Mouse (Mus musculus): ENCODE data around the gene Sfn. TPM values are rescaled to one million over a fixed set of nuclear protein-coding genes. Genes with fewer than 3 reads are reported as not detected.

Sfn gene
- total RNA-seq, 2 experiments from 2014 or later = 1.3 to 1.9 TPM

GRCm38 (mm10) chr4:133592570-133592969 lies 9.4 kb downstream of the Sfn start:
- peak; percentile 72 to 82 for DNase-seq
- intact Hi-C loops (cut with DNase I) = loop anchor here (1.0 to 2.0 kb wide), 2 partner anchors 58 to 230 kb away; partner anchors contain the start of gene Zdhhc18

DNA sequence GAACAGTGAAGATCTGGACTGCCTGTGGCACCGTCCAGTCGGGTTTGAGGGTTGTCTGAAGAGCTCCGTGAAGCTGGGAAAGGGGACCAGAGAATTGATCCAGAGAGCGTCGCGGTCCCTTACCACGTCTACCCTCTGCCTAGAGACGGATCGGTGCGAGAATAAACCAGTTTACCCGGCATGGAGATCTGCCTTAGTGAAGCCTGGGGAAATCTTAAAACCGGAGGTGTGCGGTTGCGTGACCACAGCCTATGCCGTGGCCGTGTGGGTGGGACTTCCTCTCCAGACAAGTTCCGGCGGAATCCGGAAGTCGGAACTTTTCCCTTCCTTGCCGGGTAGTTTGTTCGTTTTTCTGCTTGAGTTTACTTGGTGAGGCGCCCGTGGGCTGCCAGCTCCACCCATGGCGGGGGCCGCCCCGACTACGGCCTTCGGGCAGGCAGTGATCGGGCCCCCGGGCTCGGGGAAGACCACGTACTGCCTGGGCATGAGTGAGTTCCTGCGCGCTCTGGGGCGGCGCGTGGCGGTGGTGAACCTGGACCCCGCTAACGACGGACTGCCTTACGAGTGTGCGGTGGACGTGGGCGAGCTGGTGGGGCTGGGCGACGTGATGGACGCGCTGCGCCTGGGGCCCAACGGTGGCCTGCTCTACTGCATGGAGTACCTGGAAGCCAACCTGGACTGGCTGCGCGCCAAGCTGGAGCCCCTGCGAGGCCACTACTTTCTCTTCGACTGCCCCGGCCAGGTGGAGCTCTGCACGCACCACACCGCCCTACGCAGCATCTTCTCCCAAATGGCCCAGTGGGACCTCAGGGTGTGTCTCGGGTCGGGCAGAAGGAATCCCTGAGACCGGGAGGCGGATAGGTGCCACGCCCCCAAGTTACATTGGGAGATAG lies 17.7 kb downstream of the Sfn start, which contains the start of gene Gpn2:
Gene Gpn2, plus strand, starts transcription at position 304 of the 893 bp plus-strand sequence.
- intact Hi-C loops (cut with DNase I) = no loop called here

GRCm38 (mm10) chr4:133583690-133584058 lies 18.3 kb downstream of the Sfn start:
- intact Hi-C loops (cut with DNase I) = no loop called here
- DNase-seq = no peak

More for the DNA sequence above, 17.7 kb downstream of the Sfn start, which contains the start of gene Gpn2:
- DNase-seq = peak; percentile 85 to 92

DNA sequence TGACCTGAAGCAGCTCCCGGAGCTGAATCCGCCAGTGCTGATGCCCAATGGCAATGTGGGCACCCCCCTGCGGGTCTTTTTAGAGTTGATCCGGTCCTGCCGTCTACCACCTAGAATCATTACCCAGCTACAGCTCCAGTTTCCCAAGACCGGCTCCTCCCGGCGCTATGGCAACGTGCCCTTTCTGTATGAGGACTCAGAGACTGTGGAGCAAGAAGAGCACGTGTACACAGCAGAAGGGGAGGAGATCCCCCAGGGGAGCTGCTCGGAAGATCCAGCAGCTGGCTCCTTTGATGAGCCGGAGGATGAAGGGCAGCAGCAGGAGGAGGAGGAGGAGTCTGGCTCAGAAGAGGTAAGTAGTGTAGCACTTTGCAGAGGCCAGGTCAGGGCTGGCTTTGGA lies 24.0 kb downstream of the Sfn start:
- no peak for DNase-seq
- intact Hi-C loops (cut with DNase I) = no loop called here

- intact Hi-C loops (cut with DNase I) = no loop called here
- DNase-seq = no peak
Observed at GRCm38 (mm10) chr4:133574843-133575202, 27.1 kb downstream of the Sfn start.

DNA sequence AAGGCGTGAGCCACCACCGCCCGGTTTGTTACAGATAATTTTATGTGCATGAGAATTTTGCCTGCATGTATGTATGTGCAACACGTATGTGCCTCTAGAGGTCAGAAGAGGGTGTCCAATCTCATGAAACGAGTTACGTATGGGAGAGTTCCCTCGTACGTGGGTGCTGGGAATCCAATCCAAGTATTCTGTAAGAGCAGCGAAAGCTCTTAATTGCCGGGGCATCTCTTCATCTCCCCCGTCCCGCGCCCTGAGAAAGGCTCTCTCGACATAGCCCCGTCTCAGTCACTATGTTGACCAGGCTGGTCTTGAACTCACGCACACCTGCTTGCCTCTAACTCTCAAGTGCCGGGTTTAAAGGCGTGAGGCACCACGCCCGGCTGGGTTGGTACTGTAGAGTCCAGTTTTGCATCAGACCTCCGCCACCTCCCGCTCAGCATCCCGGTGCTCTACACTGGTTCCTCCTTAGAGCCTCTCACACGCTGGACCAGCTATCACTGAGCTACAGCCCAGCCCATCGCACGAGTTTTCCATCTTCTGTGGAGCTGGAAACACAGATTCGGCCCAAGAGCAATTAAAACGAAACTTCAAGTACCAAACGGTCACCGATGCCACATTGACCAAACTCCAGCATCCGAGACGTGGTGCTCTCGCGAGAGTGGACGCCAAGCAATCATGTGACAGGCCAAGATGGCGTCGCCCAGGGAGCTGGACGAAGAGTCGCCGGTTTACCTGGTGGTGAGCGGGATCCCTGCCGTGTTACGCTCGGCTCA lies 27.7 kb downstream of the Sfn start, which contains the start of gene Gpatch3:
Gene Gpatch3, plus strand, starts transcription at position 676 of the 773 bp plus-strand sequence.
- peak; percentile 94 to 96 for DNase-seq
- intact Hi-C loops (cut with DNase I) = no loop called here

GRCm38 (mm10) chr4:133570066-133570466 lies 31.9 kb downstream of the Sfn start:
- DNase-seq = no peak
- intact Hi-C loops (cut with DNase I) = no loop called here

- intact Hi-C loops (cut with DNase I) = no loop called here
- no peak for DNase-seq
Observed at GRCm38 (mm10) chr4:133569291-133570065, 32.5 kb downstream of the Sfn start.

- intact Hi-C loops (cut with DNase I) = no loop called here
- DNase-seq = no peak
Observed at GRCm38 (mm10) chr4:133567251-133567650, 34.7 kb downstream of the Sfn start.

DNA sequence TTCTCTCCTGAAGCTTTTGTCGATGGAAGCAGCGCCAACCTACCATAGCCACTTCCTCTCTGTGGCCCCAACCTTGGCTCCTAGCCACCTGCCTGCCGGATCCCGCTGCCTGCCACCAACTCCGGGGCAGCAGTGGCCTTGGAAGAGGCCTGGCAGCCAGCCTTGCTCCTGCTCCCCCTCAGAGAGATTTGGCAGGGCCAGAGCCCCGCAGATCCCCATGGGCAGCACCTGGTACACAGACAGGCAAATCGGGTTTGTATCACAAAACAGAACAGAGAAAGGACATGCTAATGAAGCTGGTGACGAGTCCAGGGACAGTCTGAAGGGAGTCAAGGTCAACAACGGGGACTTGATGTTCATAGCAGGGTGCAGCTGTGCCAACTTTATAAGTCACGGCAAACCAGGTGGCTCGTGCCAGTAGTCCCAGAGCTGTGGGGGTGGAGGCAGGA lies 38.8 kb downstream of the Sfn start:
- peak; percentile 83 to 87 for DNase-seq
- intact Hi-C loops (cut with DNase I) = no loop called here

DNA sequence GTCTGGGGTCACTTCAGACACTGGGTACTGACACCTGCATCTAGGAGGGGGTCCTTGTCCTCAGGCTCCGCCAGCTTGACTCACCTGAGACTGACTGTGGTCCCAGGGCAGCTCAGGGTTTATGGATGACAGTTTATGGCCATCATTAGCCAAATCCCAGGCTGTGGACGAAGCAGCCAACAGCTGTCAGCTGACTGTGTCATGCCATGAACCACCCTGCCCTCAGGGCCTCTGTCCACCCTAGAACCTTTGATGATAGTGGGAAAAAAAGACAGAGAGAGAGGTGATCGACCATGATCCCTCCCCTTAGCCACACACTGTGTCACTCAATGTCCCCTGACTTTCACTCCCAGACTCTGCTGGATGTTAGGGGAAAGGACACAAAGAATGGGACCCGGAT lies 40.3 kb downstream of the Sfn start:
- no peak for DNase-seq
- intact Hi-C loops (cut with DNase I) = no loop called here

- DNase-seq = no peak
- intact Hi-C loops (cut with DNase I) = no loop called here
Observed at GRCm38 (mm10) chr4:133559846-133560245, 42.1 kb downstream of the Sfn start.

DNA sequence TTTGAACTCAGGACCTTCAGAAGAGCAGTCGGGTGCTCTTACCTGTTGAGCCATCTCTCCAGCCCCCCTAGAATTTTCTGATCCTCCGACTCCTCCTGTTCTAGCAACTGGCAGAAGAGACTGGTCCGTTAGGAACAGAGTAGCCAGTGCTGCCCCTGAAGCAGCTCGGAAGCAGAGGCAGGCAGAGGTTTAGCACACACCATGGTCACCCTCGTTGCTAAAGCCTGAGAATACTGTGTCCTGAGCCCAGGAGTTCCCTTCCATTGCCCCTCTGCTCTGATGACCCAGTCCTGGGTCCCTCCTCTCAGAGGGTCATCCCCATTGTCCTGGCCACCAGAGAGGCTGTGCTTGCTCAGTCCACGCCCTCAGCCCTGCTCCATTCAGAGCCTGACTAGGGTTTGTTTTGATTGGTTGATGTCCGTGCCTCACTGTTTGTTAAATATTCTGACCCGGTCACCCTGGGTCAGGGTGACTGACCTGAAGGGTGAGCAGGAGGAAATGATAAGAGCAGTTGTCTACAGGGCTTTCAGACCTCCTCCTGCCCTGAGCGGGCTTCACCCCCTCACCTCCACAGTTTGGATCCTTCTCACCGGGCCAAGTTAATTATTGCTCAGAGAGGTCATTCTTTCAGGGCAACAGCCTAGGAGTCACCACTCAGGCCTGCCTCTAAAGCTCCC lies 44.8 kb downstream of the Sfn start:
- intact Hi-C loops (cut with DNase I) = no loop called here
- no peak for DNase-seq

DNA sequence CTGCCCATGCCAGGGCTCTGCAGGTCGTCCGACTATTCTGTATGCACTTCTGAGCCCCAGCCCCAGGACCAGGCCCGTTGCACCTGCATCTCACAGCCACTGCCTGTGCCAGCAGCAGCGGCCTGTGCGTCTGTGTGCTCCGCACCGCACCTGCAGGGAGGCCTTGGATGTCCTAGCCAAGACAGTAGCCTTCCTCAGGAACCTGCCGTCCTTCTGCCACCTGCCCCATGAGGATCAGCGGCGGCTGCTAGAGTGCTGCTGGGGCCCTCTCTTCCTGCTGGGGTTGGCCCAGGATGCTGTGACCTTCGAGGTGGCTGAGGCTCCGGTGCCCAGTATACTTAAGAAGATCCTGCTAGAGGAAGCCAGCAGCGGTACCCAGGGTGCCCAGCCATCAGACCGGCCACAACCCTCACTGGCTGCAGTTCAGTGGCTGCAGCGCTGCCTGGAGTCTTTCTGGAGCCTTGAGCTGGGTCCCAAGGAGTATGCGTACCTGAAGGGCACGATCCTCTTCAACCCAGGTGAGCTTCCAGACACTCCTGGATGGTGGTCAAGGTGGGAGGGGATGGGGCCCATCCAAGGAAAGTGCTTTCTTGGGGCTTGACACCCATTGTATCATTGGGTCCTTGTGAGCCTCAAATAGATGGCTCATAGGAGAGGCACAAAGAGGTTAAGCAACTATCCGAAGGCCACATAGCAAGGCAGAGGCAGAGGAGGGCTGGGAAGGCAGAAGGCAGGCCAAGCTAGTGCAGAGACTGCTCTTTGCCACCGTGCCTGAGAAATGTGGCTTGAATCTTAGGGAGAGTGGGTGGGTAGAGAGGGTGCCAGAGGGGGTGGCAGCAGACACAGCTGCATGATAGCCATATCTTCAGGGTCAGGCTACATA lies 48.3 kb downstream of the Sfn start:
- intact Hi-C loops (cut with DNase I) = no loop called here
- DNase-seq = peak; percentile 8 to 57

- peak; percentile 68 to 71 for DNase-seq
- intact Hi-C loops (cut with DNase I) = no loop called here
Observed at GRCm38 (mm10) chr4:133552768-133553447, 49.1 kb downstream of the Sfn start, which contains the start of gene Nr0b2. Gene Nr0b2, plus strand, starts transcription at chr4:133553376.

DNA sequence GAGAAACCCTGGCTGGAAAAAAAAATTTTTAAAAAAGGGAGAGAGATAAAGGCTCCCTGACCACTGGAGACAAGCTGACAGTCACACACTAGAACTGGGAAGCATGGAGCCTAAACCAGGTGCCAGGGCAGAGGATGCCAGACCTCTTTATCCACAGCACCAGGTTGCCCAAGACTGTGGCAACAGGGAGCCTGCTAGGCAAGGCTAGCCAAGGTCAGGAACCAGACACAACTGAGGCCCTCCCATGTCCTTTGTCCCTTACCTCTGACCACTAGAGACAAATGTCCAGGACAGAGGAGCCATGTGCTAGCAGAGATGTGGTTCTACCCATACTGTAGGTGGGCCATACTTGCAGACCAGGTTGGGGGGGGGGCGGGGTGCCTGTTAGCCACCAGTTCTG lies 49.9 kb downstream of the Sfn start:
- intact Hi-C loops (cut with DNase I) = no loop called here
- no peak for DNase-seq
